Mouse (Mus musculus) layer of hippocampus, postnatal 25 days (tissue): Measurements from ENCODE around the gene Med22. TPM values are rescaled to one million over a fixed set of nuclear protein-coding genes. Genes with fewer than 3 reads are reported as not detected.
"Not testable (repeated sequence)": the region's sequence is repeated elsewhere in the genome, so short reads cannot be mapped to it uniquely, and the experiment has no call there.

ENCODE experiments used
- DNase-seq, 2 experiments: peaks; one replicate each; pipeline ENCODE4 v3.0.0; 2022; ENCODE audit warnings: mixed read lengths in 2 of 2, low spot score in 1 of 2; ENCODE audit errors: extremely low spot score in 1 of 2
- total RNA-seq, 2 experiments: library from RNA; stranded (reverse); gene quantifications; 2 replicates each; pipeline ENCODE4 v1.2.3; 2021

The Med22 gene
- total RNA-seq, 2 experiments from 2014 or later: 41.1 to 48.8 TPM

GRCm38 (mm10) chr2:26919684-26920083, 9.2 kb upstream of the Med22 start:
- DNase-seq: no peak

DNA sequence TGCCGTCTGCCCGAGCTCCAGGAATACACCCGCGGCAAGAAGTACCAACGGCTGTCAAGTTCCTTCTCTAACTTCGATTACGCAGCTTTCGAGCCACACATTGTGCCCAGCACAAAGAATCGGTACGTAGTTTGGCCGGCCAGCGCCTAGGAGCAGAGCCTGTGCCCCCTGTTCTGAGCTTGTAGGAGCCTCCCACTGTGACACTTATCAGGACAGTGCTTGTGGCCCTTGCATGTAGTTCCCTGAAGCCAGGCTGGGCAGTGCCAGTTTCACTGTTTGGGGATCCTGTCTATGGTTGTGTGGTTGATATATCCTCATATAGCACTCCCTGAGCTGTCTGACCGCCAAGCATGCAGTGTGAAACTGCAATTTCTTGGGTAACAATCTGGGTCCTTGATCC, 6.3 kb upstream of the Med22 start:
- DNase-seq: no peak

DNA sequence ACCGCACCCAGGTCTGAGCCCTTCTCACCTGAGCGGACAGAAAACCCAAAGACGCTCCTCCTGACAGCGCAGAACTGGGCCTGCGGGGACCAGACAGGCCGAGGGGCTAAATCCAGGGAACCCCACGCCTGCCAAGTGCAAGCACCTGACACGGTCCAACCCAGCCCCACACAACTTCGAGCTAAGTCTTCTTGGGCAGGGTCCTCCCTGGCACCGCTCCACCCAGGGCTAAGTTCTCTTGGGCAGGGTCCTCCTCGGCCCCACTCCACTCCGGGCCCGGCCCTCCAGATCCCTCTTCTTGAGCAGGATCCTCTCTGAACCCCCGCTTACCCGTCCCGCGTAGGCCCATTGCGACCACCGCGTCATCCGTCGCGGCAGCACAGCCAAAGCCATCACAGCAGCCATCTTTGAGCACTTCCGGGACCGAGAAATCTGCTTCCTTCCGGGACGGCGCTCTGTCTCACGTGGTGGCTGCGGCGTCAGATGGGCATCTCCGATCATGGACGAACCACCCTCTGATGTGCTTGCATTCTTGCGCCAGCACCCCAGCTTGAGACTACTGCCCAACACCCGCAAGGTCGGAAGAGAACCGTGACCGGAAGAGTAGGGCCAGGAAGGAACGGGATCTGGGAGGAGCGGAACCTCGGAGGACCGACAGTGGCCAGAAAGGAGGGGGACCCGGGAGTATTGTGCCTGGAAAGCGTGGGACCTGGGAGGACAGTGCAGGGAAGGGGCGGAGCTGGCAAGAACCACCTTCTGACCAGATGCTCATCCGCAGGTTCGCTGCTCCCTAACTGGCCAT, 5.7 kb upstream of the Med22 start, which contains the start of the genes Surf2 and Surf1:
Surf2 (plus strand) TSS at position 441 of the 802 bp plus-strand sequence.
Surf1 (minus strand) TSS at position 604 of the 802 bp plus-strand sequence.
- DNase-seq: peak; percentile 61 to 68

GRCm38 (mm10) chr2:26914148-26914941, 3.9 kb upstream of the Med22 start:
- DNase-seq: no peak

DNA sequence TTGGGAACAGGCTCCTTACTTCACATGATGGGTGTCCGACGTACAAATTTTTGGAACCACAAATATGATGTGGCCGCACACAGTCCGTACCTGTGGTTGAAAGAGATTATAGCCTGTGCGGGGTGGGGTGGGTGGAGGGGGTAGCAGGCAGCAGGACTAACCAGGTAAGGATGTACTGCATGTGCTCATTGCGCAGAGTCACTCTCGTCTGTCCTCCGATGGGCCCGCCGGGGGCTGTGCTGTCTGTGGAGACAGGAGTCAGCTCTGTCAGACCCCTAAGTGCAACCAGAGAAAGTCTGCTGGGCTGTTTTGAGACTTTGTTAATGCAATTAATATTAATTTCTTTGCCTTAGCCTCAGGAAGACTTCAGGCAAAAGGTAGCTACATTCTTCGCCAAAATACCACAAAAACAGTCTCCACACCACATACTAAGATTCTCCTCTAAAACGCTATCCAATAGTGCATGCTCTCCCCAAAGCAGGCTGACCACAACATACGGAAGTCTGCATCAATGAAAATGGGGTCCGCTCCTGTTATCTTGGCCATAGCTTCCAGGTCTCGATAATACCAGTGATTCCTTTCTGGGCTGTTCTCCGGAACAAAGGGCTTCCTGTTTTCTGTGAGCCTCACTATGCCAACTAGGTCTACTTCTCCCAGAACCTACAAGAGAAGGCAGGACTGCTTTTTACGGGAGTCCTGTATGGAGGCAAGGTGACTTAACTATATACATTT, 3.1 kb upstream of the Med22 start:
- no peak for DNase-seq

GRCm38 (mm10) chr2:26912253-26912770, 1.8 kb upstream of the Med22 start:
- no peak for DNase-seq

GRCm38 (mm10) chr2:26910994-26911765, 703 bp upstream of the Med22 start:
- DNase-seq: peak in 1 of 2 experiments; percentile 57

- no peak for DNase-seq
Measured at GRCm38 (mm10) chr2:26909387-26909784, 1.1 kb downstream of the Med22 start.

DNA sequence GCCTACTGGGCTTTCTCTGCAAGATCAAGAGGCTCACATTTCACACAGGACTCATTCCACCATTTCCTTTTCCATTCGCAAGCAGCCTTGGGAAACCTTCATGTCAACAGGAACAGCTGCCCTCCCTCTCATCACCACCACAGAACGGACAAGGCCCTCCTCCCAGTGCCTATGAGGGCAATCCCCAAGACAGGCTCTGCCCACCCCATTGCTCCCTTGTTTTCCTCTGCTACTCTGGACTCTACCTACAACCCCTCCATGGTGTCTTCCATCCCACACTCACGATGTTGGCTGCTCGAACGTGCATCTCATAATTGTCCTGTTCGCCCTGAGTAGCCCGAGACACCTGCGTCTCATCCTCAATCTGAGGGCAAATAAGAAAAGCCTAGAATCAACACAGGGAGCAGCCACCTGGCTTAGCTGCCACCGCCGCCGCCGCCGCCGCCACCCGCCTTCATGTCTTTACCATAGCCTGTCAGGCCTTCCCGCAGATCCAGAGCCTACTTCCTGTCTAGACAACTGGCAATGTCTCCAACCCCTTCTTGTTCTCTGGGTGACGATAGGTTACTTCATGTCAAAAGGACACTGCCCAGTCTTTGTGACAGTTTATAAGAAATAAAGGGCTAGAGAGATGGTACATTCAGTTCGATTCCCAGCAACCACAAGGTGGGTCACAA, 1.6 kb downstream of the Med22 start:
- no peak for DNase-seq

DNA sequence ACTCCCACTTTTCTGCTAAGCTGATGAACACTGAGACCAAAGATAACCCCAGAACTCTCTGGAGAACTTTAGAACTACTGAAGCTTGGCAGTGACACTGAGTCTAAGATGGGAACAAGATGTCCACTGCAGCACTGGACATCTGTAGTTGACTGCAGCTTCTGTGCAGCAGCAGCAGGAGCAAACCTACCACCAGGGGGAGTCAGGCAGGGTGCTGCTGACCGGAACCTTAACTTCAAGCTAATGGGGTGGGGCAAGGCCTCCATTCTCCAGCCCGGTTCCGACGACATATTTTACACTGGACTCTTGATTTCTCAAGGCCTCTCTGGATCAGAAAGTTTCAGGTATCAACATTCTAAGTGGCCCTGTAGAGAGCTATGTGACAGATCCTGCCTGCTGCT, 3.4 kb downstream of the Med22 start:
- no peak for DNase-seq

- no peak for DNase-seq
Measured at GRCm38 (mm10) chr2:26906431-26906830, 4.0 kb downstream of the Med22 start.

DNA sequence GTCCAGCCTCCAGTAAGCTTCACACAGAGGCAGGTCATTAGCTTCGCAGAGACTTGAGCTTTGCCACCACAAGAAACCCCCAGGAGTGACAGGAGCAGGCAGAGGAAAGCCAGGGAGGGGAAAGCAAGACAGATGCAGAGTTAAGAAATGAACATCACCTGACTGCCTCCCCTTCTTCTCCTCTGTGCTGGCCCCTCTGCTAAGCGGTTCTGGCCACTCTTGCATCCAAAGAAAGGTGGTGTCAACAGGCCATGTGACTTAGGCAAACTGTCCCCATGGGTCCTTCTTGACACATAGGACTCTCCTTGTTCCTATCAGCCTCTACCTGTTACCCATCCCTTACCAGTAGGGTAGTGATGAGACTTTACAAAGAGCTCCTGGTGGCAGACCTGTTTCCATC, 4.5 kb downstream of the Med22 start:
- DNase-seq: no peak

DNA sequence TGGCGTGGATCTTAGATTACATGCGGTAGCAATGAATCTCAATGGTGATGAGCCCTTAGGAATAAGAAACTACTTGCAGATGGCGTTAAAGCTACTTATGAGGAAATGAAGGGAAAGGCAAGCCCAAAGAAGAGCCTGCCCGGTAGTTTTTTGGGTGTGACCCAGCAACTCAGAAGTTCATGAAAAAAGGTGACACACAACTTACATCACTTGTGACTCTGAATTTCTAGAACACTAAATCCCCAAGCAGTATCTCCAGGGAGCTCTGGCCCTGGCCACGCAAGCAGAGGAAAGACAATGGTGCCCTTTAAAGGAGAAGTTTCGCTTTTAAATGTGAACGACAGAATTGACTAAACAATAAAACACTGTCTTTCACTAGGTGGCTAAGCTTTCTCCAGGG, 7.2 kb downstream of the Med22 start:
- DNase-seq: no peak

DNA sequence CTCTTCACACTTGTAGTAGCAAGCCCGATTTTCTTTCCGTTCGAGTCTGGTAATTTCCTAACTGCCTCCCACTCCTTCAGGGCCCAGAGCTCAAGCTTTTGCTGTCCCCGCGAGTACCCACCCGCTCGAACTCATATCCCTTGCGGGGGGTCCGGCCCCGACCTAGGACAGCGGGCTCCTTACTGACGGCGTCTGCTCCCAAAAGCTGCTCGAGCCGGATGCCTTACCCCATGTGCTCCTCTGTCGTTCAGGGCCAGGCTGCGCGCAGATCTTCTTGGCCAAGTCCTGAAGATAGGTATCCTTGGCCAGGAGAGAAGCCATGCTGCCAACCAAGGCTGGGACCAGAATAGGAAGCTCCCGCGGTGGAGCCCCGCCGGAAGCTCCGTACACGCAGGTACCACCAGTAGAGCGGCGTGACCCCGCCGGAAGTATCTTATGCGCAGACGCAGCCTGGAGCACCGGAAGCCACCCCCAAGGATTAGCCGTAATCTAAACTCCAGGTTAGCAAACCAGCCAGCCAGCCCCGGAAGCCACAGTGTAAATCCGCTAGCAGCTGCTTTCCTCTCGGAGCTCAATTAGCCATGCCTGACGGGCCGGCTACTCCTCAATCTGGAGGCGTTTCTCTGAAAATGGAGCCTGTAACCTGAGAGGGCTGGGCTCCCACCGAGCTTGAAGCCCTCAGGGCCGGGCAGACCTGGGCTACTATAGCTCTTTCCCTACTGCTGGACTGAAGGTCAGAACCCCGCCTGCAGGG, 7.8 kb downstream of the Med22 start, which contains the start of gene Surf6:
Surf6 (minus strand) TSS at position 413 of the 754 bp plus-strand sequence.
- peak; percentile 82 to 87 for DNase-seq

GRCm38 (mm10) chr2:26901834-26902400, 8.6 kb downstream of the Med22 start:
- DNase-seq: no peak

- DNase-seq: no peak
Measured at GRCm38 (mm10) chr2:26900731-26901130, 9.7 kb downstream of the Med22 start.

GRCm38 (mm10) chr2:26895898-26896297, 14.6 kb downstream of the Med22 start:
- no peak for DNase-seq

DNA sequence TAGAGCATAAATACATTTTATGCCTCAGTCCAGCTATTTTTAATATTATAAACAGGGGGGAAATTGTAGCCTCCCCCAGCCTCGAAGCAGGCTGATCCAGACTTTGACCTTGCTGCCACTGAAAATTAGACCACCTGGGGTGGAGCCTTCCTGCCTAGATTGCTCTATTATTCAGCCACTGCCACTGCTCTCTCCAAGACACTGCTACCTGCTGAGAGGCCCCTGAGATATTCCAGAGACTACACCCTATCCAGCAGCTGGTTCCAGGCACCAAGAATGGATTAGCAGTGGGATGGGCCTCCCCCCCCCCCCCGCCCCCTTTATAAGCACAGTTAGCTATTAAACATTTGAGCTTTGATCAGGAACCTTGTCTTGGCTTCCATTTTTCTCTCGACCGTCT, 24.3 kb downstream of the Med22 start:
- DNase-seq: not testable (repeated sequence)
